Mouse (Mus musculus): ENCODE data around the gene Tcam1. TPM values are rescaled to one million over a fixed set of nuclear protein-coding genes. Genes with fewer than 3 reads are reported as not detected.

The Tcam1 gene
- polyA plus RNA-seq, 2 experiments = 0.09 to 0.20 TPM

GRCm38 (mm10) chr11:106318406-106319366 is 42.2 kb downstream of the Tcam1 start:
- Histone ChIP-seq H3K4me3 (ENCODE audit: insufficient read depth in 1 of 2, low read depth in 2 of 2, low read length in 2 of 2) (no peak overlapping the region), H3K27me3 (ENCODE audit: control insufficient read depth, insufficient read depth, low read length) (no peaks in the 10 kb centered on the region), H3K9me3 (ENCODE audit: control insufficient read depth, low read length) (no peaks in the 10 kb centered on the region), H3K4me1 (replicated peaks; ENCODE audit: control insufficient read depth in 2 of 2, insufficient read depth in 2 of 2, low read length in 1 of 2) (no peaks in the 10 kb centered on the region), H3K27ac (no peak overlapping the region), H3K9ac (replicated peaks) (no peak overlapping the region), H3K4me2 (ENCODE audit: low read depth) (no peak overlapping the region), H3K36me3 (replicated peaks; ENCODE audit: control insufficient read depth, insufficient read depth, low read depth) (no peaks in the 10 kb centered on the region)
- WGBS (ENCODE audit: insufficient replicate concordance) = 46% methylated on average over 21 of the region's 21 CpGs
- no peak for TF ChIP-seq EP300 (IDR thresholded peaks at IDR 0.05; ENCODE audit: low read depth)
- no peak for TF ChIP-seq CTCF (IDR thresholded peaks at IDR 0.05; ENCODE audit: low read depth)
- DNase-seq (ENCODE audit: low read depth in 3 of 3, low spot score in 3 of 3) = no peak
- ATAC-seq (ENCODE audit: insufficient read depth) = no peak

- ATAC-seq (ENCODE audit: insufficient read depth) (no peak), DNase-seq (ENCODE audit: low read depth in 3 of 3, low spot score in 3 of 3) (no peak)
- no peak overlapping the region for H3K4me2 ChIP-seq (ENCODE audit: low read depth)
- H3K36me3 ChIP-seq (replicated peaks; ENCODE audit: control insufficient read depth, insufficient read depth, low read depth) = no peaks in the 10 kb centered on the region
- H3K27ac ChIP-seq = no peak overlapping the region
- TF ChIP-seq CTCF (IDR thresholded peaks at IDR 0.05; ENCODE audit: low read depth) (no peak), EP300 (IDR thresholded peaks at IDR 0.05; ENCODE audit: low read depth) (no peak)
- H3K27me3 ChIP-seq (ENCODE audit: control insufficient read depth, insufficient read depth, low read length) = no peaks in the 10 kb centered on the region
- no peaks in the 10 kb centered on the region for H3K9me3 ChIP-seq (ENCODE audit: control insufficient read depth, low read length)
- no peak overlapping the region for H3K4me3 ChIP-seq (ENCODE audit: insufficient read depth in 1 of 2, low read depth in 2 of 2, low read length in 2 of 2)
- H3K4me1 ChIP-seq (replicated peaks; ENCODE audit: control insufficient read depth in 2 of 2, insufficient read depth in 2 of 2, low read length in 1 of 2) = peaks cover 0 to 9% of the 10 kb centered on the region in 2 experiments; a peak in 2 of 4 replicates
- WGBS (ENCODE audit: insufficient replicate concordance) = 77% methylated on average over 5 of the region's 5 CpGs
- H3K9ac ChIP-seq (replicated peaks) = no peak overlapping the region
Observed at GRCm38 (mm10) chr11:106324858-106325257, 48.4 kb downstream of the Tcam1 start.

GRCm38 (mm10) chr11:106325566-106326206 is 49.2 kb downstream of the Tcam1 start:
- WGBS (ENCODE audit: insufficient replicate concordance) = 53% methylated on average over 8 of the region's 8 CpGs
- H3K27ac ChIP-seq = no peak overlapping the region

GRCm38 (mm10) chr11:106326475-106326874 is 50.0 kb downstream of the Tcam1 start:
- no peak for TF ChIP-seq EP300 (IDR thresholded peaks at IDR 0.05; ENCODE audit: low read depth)
- TF ChIP-seq CTCF (IDR thresholded peaks at IDR 0.05; ENCODE audit: low read depth) = no peak
- Histone ChIP-seq H3K4me2 (ENCODE audit: low read depth) (no peak overlapping the region), H3K4me3 (ENCODE audit: insufficient read depth in 1 of 2, low read depth in 2 of 2, low read length in 2 of 2) (no peak overlapping the region), H3K9ac (replicated peaks) (no peak overlapping the region), H3K4me1 (replicated peaks; ENCODE audit: control insufficient read depth in 2 of 2, insufficient read depth in 2 of 2, low read length in 1 of 2) (peaks cover 0 to 9% of the 10 kb centered on the region in 2 experiments; a peak in 2 of 4 replicates), H3K36me3 (replicated peaks; ENCODE audit: control insufficient read depth, insufficient read depth, low read depth) (no peaks in the 10 kb centered on the region), H3K27ac (no peak overlapping the region), H3K9me3 (ENCODE audit: control insufficient read depth, low read length) (no peaks in the 10 kb centered on the region), H3K27me3 (ENCODE audit: control insufficient read depth, insufficient read depth, low read length) (no peaks in the 10 kb centered on the region)
- DNase-seq (ENCODE audit: low read depth in 3 of 3, low spot score in 3 of 3) = no peak
- WGBS (ENCODE audit: insufficient replicate concordance) = 38% methylated on average over 8 of the region's 8 CpGs
- no peak for ATAC-seq (ENCODE audit: insufficient read depth)

More at GRCm38 (mm10) chr11:106325566-106326206, 49.2 kb downstream of the Tcam1 start:
- no peak overlapping the region for H3K4me2 ChIP-seq (ENCODE audit: low read depth)
- ATAC-seq (ENCODE audit: insufficient read depth) = no peak
- H3K9ac ChIP-seq (replicated peaks) = no peak overlapping the region
- DNase-seq (ENCODE audit: low read depth in 3 of 3, low spot score in 3 of 3) = peak in 2 of 3 experiments; percentile 9 to 16
- H3K27me3 ChIP-seq (ENCODE audit: control insufficient read depth, insufficient read depth, low read length) = no peaks in the 10 kb centered on the region
- no peaks in the 10 kb centered on the region for H3K36me3 ChIP-seq (replicated peaks; ENCODE audit: control insufficient read depth, insufficient read depth, low read depth)
- no peaks in the 10 kb centered on the region for H3K9me3 ChIP-seq (ENCODE audit: control insufficient read depth, low read length)
- TF ChIP-seq CTCF (IDR thresholded peaks at IDR 0.05; ENCODE audit: low read depth) (peak; percentile 77), EP300 (IDR thresholded peaks at IDR 0.05; ENCODE audit: low read depth) (no peak)
- H3K4me3 ChIP-seq (ENCODE audit: insufficient read depth in 1 of 2, low read depth in 2 of 2, low read length in 2 of 2) = no peak overlapping the region
- peaks cover 0 to 9% of the 10 kb centered on the region in 2 experiments; a peak in 2 of 4 replicates for H3K4me1 ChIP-seq (replicated peaks; ENCODE audit: control insufficient read depth in 2 of 2, insufficient read depth in 2 of 2, low read length in 1 of 2)

GRCm38 (mm10) chr11:106328521-106328920 is 52.0 kb downstream of the Tcam1 start:
- 42% methylated on average over 5 of the region's 5 CpGs for WGBS (ENCODE audit: insufficient replicate concordance)
- TF ChIP-seq EP300 (IDR thresholded peaks at IDR 0.05; ENCODE audit: low read depth) = no peak
- no peak for TF ChIP-seq CTCF (IDR thresholded peaks at IDR 0.05; ENCODE audit: low read depth)
- no peak overlapping the region for H3K4me3 ChIP-seq (ENCODE audit: insufficient read depth in 1 of 2, low read depth in 2 of 2, low read length in 2 of 2)
- no peak overlapping the region for H3K4me2 ChIP-seq (ENCODE audit: low read depth)
- H3K9ac ChIP-seq (replicated peaks) = no peak overlapping the region
- DNase-seq (ENCODE audit: low read depth in 3 of 3, low spot score in 3 of 3) (no peak), ATAC-seq (ENCODE audit: insufficient read depth) (no peak)
- H3K36me3 ChIP-seq (replicated peaks; ENCODE audit: control insufficient read depth, insufficient read depth, low read depth) = no peaks in the 10 kb centered on the region
- peaks cover 0 to 9% of the 10 kb centered on the region in 2 experiments; a peak in 2 of 4 replicates for H3K4me1 ChIP-seq (replicated peaks; ENCODE audit: control insufficient read depth in 2 of 2, insufficient read depth in 2 of 2, low read length in 1 of 2)
- no peaks in the 10 kb centered on the region for H3K9me3 ChIP-seq (ENCODE audit: control insufficient read depth, low read length)
- H3K27me3 ChIP-seq (ENCODE audit: control insufficient read depth, insufficient read depth, low read length) = no peaks in the 10 kb centered on the region
- H3K27ac ChIP-seq = no peak overlapping the region
